Mouse (Mus musculus): Measurements from ENCODE around the gene Mgat3.

DNA sequence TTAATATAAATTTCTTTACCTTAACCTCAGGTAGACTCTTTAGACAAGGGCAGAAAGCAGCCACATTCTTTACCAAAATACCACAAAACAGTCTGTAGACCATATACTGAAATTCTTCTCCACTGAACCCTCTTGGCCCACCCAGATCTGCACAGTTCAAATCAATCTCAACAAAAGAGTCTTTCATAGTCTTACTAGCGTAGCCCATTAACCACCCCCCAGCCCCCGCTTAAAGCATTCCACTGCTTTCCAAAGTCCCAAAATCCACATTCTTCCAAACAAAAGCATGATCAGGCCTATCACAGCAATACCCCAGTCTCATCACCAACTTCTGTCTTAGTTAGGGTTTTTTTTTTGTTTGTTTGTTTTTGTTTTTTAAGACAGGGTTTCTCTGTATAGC lies 26.0 kb downstream of the Mgat3 start:
- TF ChIP-seq CTCF (IDR thresholded peaks at IDR 0.05 in 2 of 3, conservative IDR thresholded peaks at IDR 0.05 in 1 of 3; ENCODE audit: control insufficient read depth in 1 of 3, insufficient read depth in 1 of 3, low read depth in 2 of 3, low read length in 3 of 3, poor library complexity in 1 of 3, severe bottlenecking in 1 of 3) (no peak), POLR2A (IDR thresholded peaks at IDR 0.05; ENCODE audit: control insufficient read depth in 1 of 2, insufficient read depth in 1 of 2, low read depth in 1 of 2, low read length in 2 of 2, poor library complexity in 1 of 2) (no peak), MYC (IDR thresholded peaks at IDR 0.05; ENCODE audit: low read depth, low read length) (no peak), USF2 (IDR thresholded peaks at IDR 0.05; ENCODE audit: borderline replicate concordance in 1 of 2, insufficient read depth in 1 of 2, low read depth in 1 of 2, low read length in 2 of 2) (no peak), GATA1 (IDR thresholded peaks at IDR 0.05; ENCODE audit: low read depth, low read length) (no peak), UBTF (IDR thresholded peaks at IDR 0.05; ENCODE audit: borderline replicate concordance, insufficient read depth, low read depth, low read length) (no peak), SMC3 (IDR thresholded peaks at IDR 0.05; ENCODE audit: low read depth, low read length) (no peak), NRF1 (IDR thresholded peaks at IDR 0.05; ENCODE audit: insufficient read depth, low read depth, low read length, poor library complexity, severe bottlenecking) (no peak), POLR2AphosphoS2 (IDR thresholded peaks at IDR 0.05; ENCODE audit: low read length) (no peak), USF1 (IDR thresholded peaks at IDR 0.05; ENCODE audit: low read depth, low read length) (no peak), EP300 (IDR thresholded peaks at IDR 0.05; ENCODE audit: low read depth in 1 of 2, low read length in 2 of 2) (no peak), E2F4 (IDR thresholded peaks at IDR 0.05; ENCODE audit: borderline replicate concordance, low read depth, low read length) (no peak), TAL1 (IDR thresholded peaks at IDR 0.05; ENCODE audit: low read length) (no peak), RAD21 (IDR thresholded peaks at IDR 0.05; ENCODE audit: low read depth, low read length) (no peak)
